Mouse (Mus musculus) bone marrow, adult 2 months (tissue): ENCODE measurements around the gene Mras. TPM values are rescaled to one million over a fixed set of nuclear protein-coding genes. Genes with fewer than 3 reads are reported as not detected.

ENCODE experiments used
- H3K27ac ChIP-seq: fragments of 200-500 bp; 2 replicates; pipeline ENCODE4 v1.5.1; 2012; ENCODE audit warnings: low read depth, mild to moderate bottlenecking, control low read depth, inconsistent platforms, low read length; ENCODE audit not compliant: control insufficient read depth, poor library complexity, insufficient read depth
- H3K4me1 ChIP-seq: fragments of 200-500 bp; 2 replicates; pipeline ENCODE4 v1.6.1; 2011; ENCODE audit warnings: low read length; ENCODE audit not compliant: control insufficient read depth, insufficient read depth
- H3K4me3 ChIP-seq: fragments of 200-500 bp; replicated peaks from 2 replicates; pipeline ENCODE3; 2011; ENCODE audit warnings: mild to moderate bottlenecking, low read depth, low read length, control low read depth; ENCODE audit not compliant: control insufficient read depth
- CTCF ChIP-seq: fragments of 200-500 bp; IDR thresholded peaks from 2 replicates; pipeline ENCODE4 v1.5.1; 2011; ENCODE audit warnings: low read length, control low read depth; ENCODE audit not compliant: control insufficient read depth, insufficient read depth
- POLR2A ChIP-seq: fragments of 200-500 bp; IDR thresholded peaks from 2 replicates; pipeline ENCODE4 v1.6.1; 2011; ENCODE audit warnings: low read depth, mild to moderate bottlenecking, control low read depth, low read length, borderline replicate concordance; ENCODE audit not compliant: control insufficient read depth
- WGBS: fragments of 180-500 bp; shearing (Covaris S2); methylation state at CpG from one replicate; pipeline ENCODE4 v1.1.7; 2018; 5-methylcytosine and 5-hydroxymethylcytosine counted together
- polyA plus RNA-seq: library from polyadenylated mRNA; stranded (reverse); fragments of >200 nt; gene quantifications from 2 replicates; pipeline ENCODE4 v1.2.4, GENCODE M21; 2011; ENCODE audit warnings: low replicate concordance; ENCODE audit not compliant: missing spikeins, insufficient read depth, insufficient read length

The Mras gene
- polyA plus RNA-seq, 1 experiment: 6.6 TPM

GRCm38 (mm10) chr9:99353390-99353789 is 83.8 kb downstream of the Mras start:
- no peak overlapping the region for H3K4me3 ChIP-seq
- TF ChIP-seq CTCF (no peak), POLR2A (no peak)
- no peak overlapping the region for H3K27ac ChIP-seq
- 31% methylated on average over 6 of the region's 6 CpGs for WGBS
- no peaks in the 10 kb centered on the region for H3K4me1 ChIP-seq

DNA sequence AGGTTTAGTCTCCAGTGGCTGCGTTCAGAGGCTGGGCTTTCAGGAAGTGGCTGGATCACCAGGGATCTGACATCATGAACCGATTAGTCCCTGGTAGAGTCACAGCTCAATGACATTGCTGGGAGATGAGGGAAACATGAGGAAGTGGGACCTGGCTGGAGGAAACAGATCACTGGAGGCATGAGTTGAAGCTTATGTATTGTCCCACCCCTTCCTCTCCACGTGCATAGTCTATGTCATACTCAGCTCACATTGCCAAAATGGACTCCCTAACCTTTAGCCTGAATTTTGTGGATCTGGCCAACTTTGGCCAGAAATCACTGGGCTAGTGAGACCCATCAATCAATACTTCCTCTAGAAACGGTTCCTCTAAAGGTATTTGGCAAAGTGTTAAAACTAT is 84.2 kb downstream of the Mras start:
- no peak overlapping the region for H3K27ac ChIP-seq
- no peak for TF ChIP-seq CTCF
- TF ChIP-seq POLR2A: no peak
- 15% methylated on average over 4 of the region's 4 CpGs for WGBS
- no peaks in the 10 kb centered on the region for H3K4me1 ChIP-seq
- no peak overlapping the region for H3K4me3 ChIP-seq

GRCm38 (mm10) chr9:99345351-99345792 is 91.8 kb downstream of the Mras start:
- 25% methylated on average over 4 of the region's 4 CpGs for WGBS
- Histone ChIP-seq H3K27ac (no peak overlapping the region), H3K4me3 (no peak overlapping the region), H3K4me1 (no peaks in the 10 kb centered on the region)
- TF ChIP-seq POLR2A: no peak

DNA sequence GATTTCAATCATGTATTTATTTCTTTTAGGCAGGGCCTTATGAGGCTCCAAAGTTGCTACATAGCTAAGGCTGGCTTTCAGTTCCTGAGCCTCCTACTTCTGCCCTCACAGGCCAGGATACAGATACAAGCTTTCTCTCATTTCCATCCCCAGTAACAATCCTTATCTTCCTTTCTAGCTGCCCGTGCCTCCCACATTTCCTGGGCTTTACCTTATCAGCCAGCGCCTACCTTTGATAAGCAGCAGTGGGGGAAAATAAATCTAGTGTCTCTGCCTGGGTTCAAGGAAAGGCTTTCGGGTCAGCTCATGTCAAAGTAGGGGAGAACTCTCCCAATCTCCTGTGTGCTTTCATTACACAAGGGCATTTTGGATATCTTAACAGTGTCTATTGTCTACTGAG is 95.6 kb downstream of the Mras start:
- WGBS: 52% methylated on average over 3 of the region's 3 CpGs
- no peak for TF ChIP-seq POLR2A
- TF ChIP-seq CTCF: no peak

GRCm38 (mm10) chr9:99340126-99340525 is 97.1 kb downstream of the Mras start:
- Histone ChIP-seq H3K27ac (no peak overlapping the region), H3K4me1 (no peaks in the 10 kb centered on the region), H3K4me3 (no peak overlapping the region)
- 86% methylated on average over 12 of the region's 12 CpGs for WGBS
- no peak for TF ChIP-seq POLR2A
- no peak for TF ChIP-seq CTCF

More for the DNA sequence above, 95.6 kb downstream of the Mras start:
- Histone ChIP-seq H3K4me3 (no peak overlapping the region), H3K4me1 (no peaks in the 10 kb centered on the region), H3K27ac (no peak overlapping the region)

GRCm38 (mm10) chr9:99339182-99339581 is 98.0 kb downstream of the Mras start:
- no peaks in the 10 kb centered on the region for H3K4me1 ChIP-seq
- no peak overlapping the region for H3K27ac ChIP-seq
- no peak overlapping the region for H3K4me3 ChIP-seq
- TF ChIP-seq POLR2A: no peak
- TF ChIP-seq CTCF: no peak
- 84% methylated on average over 1 of the region's 1 CpGs for WGBS

DNA sequence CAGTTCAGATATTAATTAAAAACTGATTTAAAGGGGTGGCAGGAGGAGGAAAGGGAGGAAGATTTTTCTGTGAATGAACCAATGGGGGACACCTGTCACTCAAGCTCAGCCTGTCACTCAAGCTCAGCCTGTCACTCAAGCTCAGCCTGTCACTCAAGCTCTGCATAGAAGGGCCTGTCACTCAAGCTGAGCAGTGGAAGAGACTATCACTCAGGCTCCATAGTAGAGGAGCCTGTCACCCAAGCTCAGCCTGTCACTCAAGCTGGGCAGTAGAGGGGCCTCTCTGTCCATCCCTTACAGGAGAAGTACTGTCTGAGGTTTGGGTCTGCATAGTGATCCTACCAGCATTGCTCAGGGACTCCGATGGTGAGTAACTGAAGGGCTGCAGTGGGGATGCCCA is 98.9 kb downstream of the Mras start:
- H3K4me1 ChIP-seq: no peaks in the 10 kb centered on the region
- 84% methylated on average over 1 of the region's 1 CpGs for WGBS
- no peak overlapping the region for H3K27ac ChIP-seq
- no peak overlapping the region for H3K4me3 ChIP-seq
- TF ChIP-seq POLR2A (no peak), CTCF (no peak)

- WGBS: 70% methylated on average over 4 of the region's 4 CpGs
- Histone ChIP-seq H3K4me3 (no peak overlapping the region), H3K4me1 (no peaks in the 10 kb centered on the region), H3K27ac (no peak overlapping the region)
- TF ChIP-seq POLR2A (no peak), CTCF (no peak)
These were observed 100.6 kb downstream of the Mras start for GRCm38 (mm10) chr9:99336538-99336937.

Other genes starting within 250 kb of the Mras start
- gene Faiml, start 200.1 kb downstream of the Mras start, polyA plus RNA-seq: not detected in 2 replicates
- 15.8 and 22.7 TPM in 2 replicates for gene Cep70, start 194.0 kb downstream of the Mras start, polyA plus RNA-seq
- gene Esyt3, start 78.8 kb downstream of the Mras start, polyA plus RNA-seq: 0.77 TPM in 1 of 2 replicates, not detected in the other
- not detected in 2 replicates for gene Nme9, start 14.1 kb upstream of the Mras start, polyA plus RNA-seq
- 8.0 and 11.9 TPM in 2 replicates for gene Armc8, start 131.5 kb upstream of the Mras start, polyA plus RNA-seq
- gene Dbr1, start 138.4 kb upstream of the Mras start, polyA plus RNA-seq: 15.1 and 16.2 TPM in 2 replicates
- gene A4gnt, start 175.1 kb upstream of the Mras start, polyA plus RNA-seq: not detected in 2 replicates
- gene Dzip1l, start 192.1 kb upstream of the Mras start, polyA plus RNA-seq: 0.45 and 1.0 TPM in 2 replicates